Mouse (Mus musculus) MEL (cell line): ENCODE measurements at regions not wholly inside any gene's neighbourhood (a gene's known extent, or its start where the extent isn't known, plus 50 kb on each side); places are given as distances from the start of the nearest gene placed in this dataset.

Experiments used
- DNase-seq: peaks from one replicate; pipeline ENCODE4 v3.0.0; 2011; ENCODE audit warnings: low read depth, low spot score
- H3K27ac ChIP-seq: 2 replicates; pipeline ENCODE4 v1.5.1; 2012; ENCODE audit warnings: low read depth, mild to moderate bottlenecking, control low read depth, low read length, moderate library complexity; ENCODE audit not compliant: control insufficient read depth
- H3K27me3 ChIP-seq, 2 experiments: fragments of 150-350 bp in 1 of 2; sonication (generic) in 1 of 2; 2 replicates each; pipeline ENCODE4 v1.6.1; 2012; ENCODE audit warnings: low read length in 2 of 2, mild to moderate bottlenecking in 2 of 2, improper control_type of control experiment in 1 of 2, moderate library complexity in 1 of 2; ENCODE audit not compliant: insufficient read depth in 2 of 2, control insufficient read depth in 1 of 2
- H3K36me3 ChIP-seq, 2 experiments: 2 replicates each; pipeline ENCODE4 v1.6.1; 2012 to 2014; ENCODE audit warnings: low read length in 2 of 2, improper control_type of control experiment in 1 of 2, inconsistent platforms in 1 of 2, mild to moderate bottlenecking in 1 of 2; ENCODE audit not compliant: insufficient read depth in 2 of 2, control insufficient read depth in 1 of 2
- H3K4me1 ChIP-seq, 2 experiments: fragments of 150-350 bp in 1 of 2; sonication (generic) in 1 of 2; 2 replicates each; pipeline ENCODE4 v1.6.1; 2012; ENCODE audit warnings: low read length in 2 of 2, improper control_type of control experiment in 1 of 2, mild to moderate bottlenecking in 1 of 2; ENCODE audit not compliant: insufficient read depth in 2 of 2, control insufficient read depth in 1 of 2
- H3K4me3 ChIP-seq, 2 experiments: fragments of 150-350 bp in 1 of 2; sonication (generic) in 1 of 2; 2 replicates each; pipeline ENCODE4 v1.5.1; 2012; ENCODE audit warnings: low read depth in 2 of 2, low read length in 2 of 2, mild to moderate bottlenecking in 2 of 2, moderate library complexity in 2 of 2, control low read depth in 1 of 2, improper control_type of control experiment in 1 of 2; ENCODE audit not compliant: control insufficient read depth in 1 of 2, insufficient read depth in 1 of 2
- H3K79me2 ChIP-seq: 2 replicates; pipeline ENCODE4 v1.6.1; 2012; ENCODE audit warnings: mild to moderate bottlenecking, low read length, moderate library complexity; ENCODE audit not compliant: control insufficient read depth, poor library complexity, insufficient read depth
- H3K9ac ChIP-seq: 2 replicates; pipeline ENCODE4 v1.6.1; 2012; ENCODE audit warnings: low read depth, mild to moderate bottlenecking, control low read depth, low read length, moderate library complexity; ENCODE audit not compliant: control insufficient read depth, poor library complexity, severe bottlenecking
- H3K9me3 ChIP-seq: fragments of 150-350 bp; sonication (generic); replicated peaks from 2 replicates; pipeline ENCODE4 v1.6.1; 2012; ENCODE audit warnings: mild to moderate bottlenecking, low read length, improper control_type of control experiment, moderate library complexity; ENCODE audit not compliant: insufficient read depth
- CTCF ChIP-seq, 3 experiments: IDR thresholded peaks in 2 of 3; conservative IDR thresholded peaks in 1 of 3; 2 replicates each; pipeline ENCODE4 v1.5.1; 2011 to 2012; ENCODE audit warnings: low read length in 3 of 3, low read depth in 2 of 3, mild to moderate bottlenecking in 2 of 3, improper control_type of control experiment in 1 of 3, inconsistent platforms in 1 of 3, mixed read lengths in 1 of 3, moderate library complexity in 1 of 3; ENCODE audit not compliant: control insufficient read depth in 1 of 3, insufficient read depth in 1 of 3, poor library complexity in 1 of 3, severe bottlenecking in 1 of 3
- ELF1 ChIP-seq: IDR thresholded peaks from 2 replicates; pipeline ENCODE4 v1.6.1; 2014; ENCODE audit warnings: low read depth, mild to moderate bottlenecking, inconsistent platforms, low read length, improper control_type of control experiment, moderate library complexity
- EP300 ChIP-seq, 2 experiments: IDR thresholded peaks; 2 replicates each; pipeline ENCODE4 v1.6.1; 2011; ENCODE audit warnings: improper control_type of control experiment in 2 of 2, low read length in 2 of 2, low read depth in 1 of 2, mild to moderate bottlenecking in 1 of 2
- ETS1 ChIP-seq: IDR thresholded peaks from 2 replicates; pipeline ENCODE4 v1.6.1; 2012; ENCODE audit warnings: low read depth, mild to moderate bottlenecking, inconsistent platforms, low read length, improper control_type of control experiment, moderate library complexity
- GABPA ChIP-seq: IDR thresholded peaks from 2 replicates; pipeline ENCODE4 v1.6.1; 2012; ENCODE audit warnings: low read depth, mild to moderate bottlenecking, inconsistent platforms, low read length, improper control_type of control experiment, moderate library complexity
- GATA1 ChIP-seq: IDR thresholded peaks from 2 replicates; pipeline ENCODE4 v1.6.1; 2011; ENCODE audit warnings: low read depth, low read length, improper control_type of control experiment
- HCFC1 ChIP-seq: IDR thresholded peaks from 2 replicates; pipeline ENCODE4 v1.6.1; 2012; ENCODE audit warnings: low read depth, mild to moderate bottlenecking, inconsistent platforms, low read length, improper control_type of control experiment, moderate library complexity
- JUND ChIP-seq: IDR thresholded peaks from 2 replicates; pipeline ENCODE4 v1.6.1; 2011; ENCODE audit warnings: low read depth, mild to moderate bottlenecking, improper control_type of control experiment, low read length
- KAT2A ChIP-seq: conservative IDR thresholded peaks from 2 replicates; pipeline ENCODE4 v1.6.1; 2012; ENCODE audit warnings: low read depth, low read length, improper control_type of control experiment, inconsistent platforms
- MAFK ChIP-seq: IDR thresholded peaks from 2 replicates; pipeline ENCODE4 v1.6.1; 2011; ENCODE audit warnings: low read depth, mild to moderate bottlenecking, low read length, improper control_type of control experiment, borderline replicate concordance
- MAZ ChIP-seq: IDR thresholded peaks from 2 replicates; pipeline ENCODE4 v1.6.1; 2012; ENCODE audit warnings: low read depth, mild to moderate bottlenecking, inconsistent platforms, low read length, improper control_type of control experiment
- MXI1 ChIP-seq: IDR thresholded peaks from 2 replicates; pipeline ENCODE4 v1.6.1; 2011; ENCODE audit warnings: mild to moderate bottlenecking, low read depth, low read length, improper control_type of control experiment
- MYB ChIP-seq: IDR thresholded peaks from 2 replicates; pipeline ENCODE4 v1.6.1; 2011; ENCODE audit warnings: mild to moderate bottlenecking, low read depth, low read length, improper control_type of control experiment
- RCOR1 ChIP-seq: IDR thresholded peaks from 2 replicates; pipeline ENCODE4 v1.6.1; 2012; ENCODE audit warnings: low read depth, mild to moderate bottlenecking, inconsistent platforms, low read length, improper control_type of control experiment
- SIN3A ChIP-seq: IDR thresholded peaks from 2 replicates; pipeline ENCODE4 v1.6.1; 2012; ENCODE audit warnings: low read length, improper control_type of control experiment, inconsistent platforms
- SMC3 ChIP-seq: IDR thresholded peaks from 2 replicates; pipeline ENCODE4 v1.6.1; 2011; ENCODE audit warnings: low read depth, low read length, improper control_type of control experiment
- TBP ChIP-seq: IDR thresholded peaks from 2 replicates; pipeline ENCODE4 v1.8.0; 2011; ENCODE audit warnings: low read depth, low read length, improper control_type of control experiment
- TCF12 ChIP-seq: IDR thresholded peaks from 2 replicates; pipeline ENCODE4 v1.6.1; 2014; ENCODE audit warnings: low read depth, mild to moderate bottlenecking, inconsistent platforms, low read length, improper control_type of control experiment, moderate library complexity

DNA sequence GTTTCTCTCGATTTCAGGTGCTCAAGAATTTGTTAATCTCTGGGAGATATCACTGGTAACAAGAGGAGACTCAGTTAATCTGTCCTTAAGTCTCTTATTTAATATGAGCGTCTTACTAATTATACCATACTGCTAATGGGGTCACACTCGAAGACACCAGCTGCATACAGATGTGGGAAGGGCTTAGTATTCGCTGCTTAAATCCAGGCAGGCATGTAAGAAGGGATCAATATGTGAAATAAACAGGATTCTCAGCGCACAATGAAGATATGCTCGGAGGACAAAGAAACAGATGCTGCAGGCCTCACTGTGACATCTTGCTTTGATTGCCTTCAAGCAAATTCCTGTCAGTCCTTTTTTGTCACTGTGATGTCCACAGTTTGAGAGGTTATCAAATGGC, 108.3 kb downstream of the Zwint start:
- TF ChIP-seq KAT2A (no peak), MXI1 (no peak), CTCF (IDR thresholded peaks at IDR 0.05 in 2 of 3, conservative IDR thresholded peaks at IDR 0.05 in 1 of 3; ENCODE audit: control insufficient read depth in 1 of 3, insufficient read depth in 1 of 3, low read depth in 2 of 3, low read length in 3 of 3, poor library complexity in 1 of 3, severe bottlenecking in 1 of 3) (no peak), GABPA (no peak)
- TF ChIP-seq, all 39 proteins: peak for 0
- H3K4me3 ChIP-seq, result no peak overlapping the region
- no peaks in the 10 kb centered on the region for H3K4me1 ChIP-seq
- no peaks in the 10 kb centered on the region for H3K27me3 ChIP-seq
- no peaks in the 10 kb centered on the region for H3K36me3 ChIP-seq
- H3K9me3 ChIP-seq, result no peaks in the 10 kb centered on the region
- DNase-seq, result no peak
- no peak overlapping the region for H3K9ac ChIP-seq
- no peak overlapping the region for H3K27ac ChIP-seq
- H3K79me2 ChIP-seq, result no peaks in the 10 kb centered on the region

GRCm38 (mm10) chr10:72778356-72778755, 123.7 kb downstream of the Zwint start:
- H3K79me2 ChIP-seq, result no peaks in the 10 kb centered on the region
- H3K4me3 ChIP-seq, result no peak overlapping the region
- peak; percentile 5 for DNase-seq
- H3K27ac ChIP-seq, result no peak overlapping the region
- no peaks in the 10 kb centered on the region for H3K36me3 ChIP-seq
- no peak overlapping the region for H3K9ac ChIP-seq
- no peaks in the 10 kb centered on the region for H3K9me3 ChIP-seq
- no peaks in the 10 kb centered on the region for H3K4me1 ChIP-seq
- no peaks in the 10 kb centered on the region for H3K27me3 ChIP-seq
- no peak for TF ChIP-seq GATA1
- no peak for TF ChIP-seq JUND
- TF ChIP-seq TBP, result no peak
- TF ChIP-seq MYB, result no peak
- TF ChIP-seq TCF12, result no peak
- TF ChIP-seq ELF1, result no peak
- TF ChIP-seq EP300 (IDR thresholded peaks at IDR 0.05; ENCODE audit: low read depth in 1 of 2, low read length in 2 of 2), result no peak
- no peak for TF ChIP-seq KAT2A
- no peak for TF ChIP-seq SIN3A
- no peak for TF ChIP-seq GABPA
- no peak for TF ChIP-seq MAZ
- TF ChIP-seq HCFC1, result no peak
- no peak for TF ChIP-seq SMC3
- no peak for TF ChIP-seq ETS1
- TF ChIP-seq RCOR1, result no peak
- no peak for TF ChIP-seq MAFK
- no peak for TF ChIP-seq MXI1
